Mouse (Mus musculus): ENCODE data around the gene Mex3d. TPM values are rescaled to one million over a fixed set of nuclear protein-coding genes. Genes with fewer than 3 reads are reported as not detected.

The Mex3d gene
- polyA plus RNA-seq, 1 experiment from 2014 or later: 0.72 TPM

DNA sequence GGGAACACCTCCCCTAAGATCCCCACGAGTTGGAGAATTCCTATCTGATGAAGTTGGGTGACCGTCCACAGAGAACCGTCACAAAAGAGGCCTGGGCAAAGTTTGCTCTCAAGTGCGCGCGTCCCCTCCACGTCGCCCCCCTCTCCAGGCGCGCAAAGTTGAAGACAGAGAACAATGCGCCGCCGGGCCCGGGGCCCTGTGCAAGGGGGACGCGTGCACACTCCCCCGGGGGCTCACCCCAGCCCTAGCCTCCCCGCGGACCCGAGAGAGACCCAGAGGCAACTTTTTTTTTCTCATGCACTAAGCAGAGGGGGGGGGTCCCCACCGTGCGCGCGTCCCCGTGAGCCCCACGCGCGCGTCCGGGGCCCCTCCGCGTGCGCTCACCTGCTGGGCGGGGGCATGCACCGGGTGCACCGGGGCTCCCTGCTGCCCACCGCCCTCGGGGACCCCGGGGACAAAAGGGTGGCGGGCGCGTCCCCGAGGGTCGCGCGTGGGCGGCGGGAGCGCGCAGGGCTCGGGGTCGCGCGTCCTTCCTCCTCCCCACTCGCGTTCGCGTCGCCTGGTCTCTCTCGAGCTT, 45.6 kb upstream of the Mex3d start:
- peak overlapping the region; percentile 99 for H3K9ac ChIP-seq (replicated peaks)
- peak overlapping the region; percentile 97 for H3K4me2 ChIP-seq (ENCODE audit: low read depth, low read length)
- peaks cover 27% of the 10 kb centered on the region for H3K36me3 ChIP-seq (replicated peaks; ENCODE audit: insufficient read depth, low read length)
- no peaks in the 10 kb centered on the region for H3K9me3 ChIP-seq (ENCODE audit: low read length)
- DNase-seq (peak; percentile 63), ATAC-seq (peak; percentile 0; the same call in 1 of the 2 replicates)
- no peaks in the 10 kb centered on the region for H3K27me3 ChIP-seq (ENCODE audit: insufficient read depth, low read length)
- H3K4me3 ChIP-seq (ENCODE audit: low read depth, low read length): peak overlapping the region; percentile 100
- WGBS (ENCODE audit: insufficient replicate concordance): under 1% methylated on average over 39 of the region's 60 CpGs
- peaks cover 40% of the 10 kb centered on the region for H3K4me1 ChIP-seq (ENCODE audit: insufficient read depth)
- peak overlapping the region; percentile 87 for H3K27ac ChIP-seq (ENCODE audit: low read depth)
- TF ChIP-seq CTCF (IDR thresholded peaks at IDR 0.05; ENCODE audit: low read depth) (no peak), EP300 (IDR thresholded peaks at IDR 0.05; ENCODE audit: low read depth) (no peak)

- DNase-seq: no peak
- Histone ChIP-seq H3K4me1 (ENCODE audit: insufficient read depth) (peaks cover 40% of the 10 kb centered on the region), H3K9me3 (ENCODE audit: low read length) (no peaks in the 10 kb centered on the region), H3K9ac (replicated peaks) (peak overlapping the region; percentile 99), H3K4me3 (ENCODE audit: low read depth, low read length) (peak overlapping the region; percentile 100), H3K27ac (ENCODE audit: low read depth) (peak overlapping the region; percentile 87), H3K36me3 (replicated peaks; ENCODE audit: insufficient read depth, low read length) (peaks cover 33% of the 10 kb centered on the region), H3K4me2 (ENCODE audit: low read depth, low read length) (peak overlapping the region; percentile 97), H3K27me3 (ENCODE audit: insufficient read depth, low read length) (no peaks in the 10 kb centered on the region)
- ATAC-seq: no peak
- TF ChIP-seq EP300 (IDR thresholded peaks at IDR 0.05; ENCODE audit: low read depth): no peak
- TF ChIP-seq CTCF (IDR thresholded peaks at IDR 0.05; ENCODE audit: low read depth): no peak
- under 1% methylated on average over 4 of the region's 4 CpGs for WGBS (ENCODE audit: insufficient replicate concordance)
Measured at GRCm38 (mm10) chr10:80432387-80432785, 44.9 kb upstream of the Mex3d start.

- DNase-seq: no peak
- H3K4me1 ChIP-seq (ENCODE audit: insufficient read depth): peaks cover 37% of the 10 kb centered on the region
Measured at GRCm38 (mm10) chr10:80431570-80432386, 44.3 kb upstream of the Mex3d start.

GRCm38 (mm10) chr10:80430375-80430980, 43.0 kb upstream of the Mex3d start:
- H3K27ac ChIP-seq (ENCODE audit: low read depth): peak overlapping the region; percentile 87

More at GRCm38 (mm10) chr10:80431570-80432386, 44.3 kb upstream of the Mex3d start:
- 20% methylated on average over 15 of the region's 16 CpGs for WGBS (ENCODE audit: insufficient replicate concordance)
- no peaks in the 10 kb centered on the region for H3K9me3 ChIP-seq (ENCODE audit: low read length)
- peaks cover 39% of the 10 kb centered on the region for H3K36me3 ChIP-seq (replicated peaks; ENCODE audit: insufficient read depth, low read length)
- TF ChIP-seq CTCF (IDR thresholded peaks at IDR 0.05; ENCODE audit: low read depth) (no peak), EP300 (IDR thresholded peaks at IDR 0.05; ENCODE audit: low read depth) (no peak)
- no peak for ATAC-seq
- H3K27me3 ChIP-seq (ENCODE audit: insufficient read depth, low read length): no peaks in the 10 kb centered on the region
- peak overlapping the region; percentile 97 for H3K4me2 ChIP-seq (ENCODE audit: low read depth, low read length)
- H3K27ac ChIP-seq (ENCODE audit: low read depth): peak overlapping the region; percentile 87
- peak overlapping the region; percentile 99 for H3K9ac ChIP-seq (replicated peaks)
- H3K4me3 ChIP-seq (ENCODE audit: low read depth, low read length): peak overlapping the region; percentile 100

DNA sequence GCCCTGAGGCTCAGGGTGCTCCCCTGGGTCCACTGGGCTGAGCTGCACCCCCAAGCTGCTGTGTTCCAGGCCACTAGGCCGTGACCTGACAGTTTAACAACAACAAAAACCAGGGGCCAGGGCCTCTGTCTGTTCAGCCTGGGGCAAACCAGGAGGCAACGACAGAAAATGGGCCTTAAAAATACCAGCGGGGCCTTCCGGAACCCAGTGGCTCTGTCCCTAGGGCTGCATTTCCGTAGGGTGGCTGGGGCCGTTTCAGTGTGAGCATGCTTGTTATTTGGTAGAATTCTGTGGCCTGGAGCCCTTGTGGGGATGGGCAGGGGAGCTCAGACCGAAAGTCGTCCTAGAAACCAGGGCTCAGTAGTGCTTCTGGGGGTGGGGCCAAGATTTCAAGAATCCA, 42.3 kb upstream of the Mex3d start:
- 87% methylated on average over 8 of the region's 8 CpGs for WGBS (ENCODE audit: insufficient replicate concordance)
- no peak for TF ChIP-seq CTCF (IDR thresholded peaks at IDR 0.05; ENCODE audit: low read depth)
- 0 out of 2 replicates have a peak, but pooled peaks have one; percentile 30 for TF ChIP-seq EP300 (IDR thresholded peaks at IDR 0.05; ENCODE audit: low read depth)
- DNase-seq (no peak), ATAC-seq (no peak)
- H3K4me3 ChIP-seq (ENCODE audit: low read depth, low read length): no peak overlapping the region
- H3K27ac ChIP-seq (ENCODE audit: low read depth): peak overlapping the region; percentile 87
- peaks cover 56% of the 10 kb centered on the region for H3K36me3 ChIP-seq (replicated peaks; ENCODE audit: insufficient read depth, low read length)
- H3K9me3 ChIP-seq (ENCODE audit: low read length): peaks cover 5% of the 10 kb centered on the region
- H3K27me3 ChIP-seq (ENCODE audit: insufficient read depth, low read length): no peaks in the 10 kb centered on the region
- H3K9ac ChIP-seq (replicated peaks): no peak overlapping the region
- H3K4me1 ChIP-seq (ENCODE audit: insufficient read depth): peaks cover 17% of the 10 kb centered on the region
- H3K4me2 ChIP-seq (ENCODE audit: low read depth, low read length): no peak overlapping the region

More at GRCm38 (mm10) chr10:80430375-80430980, 43.0 kb upstream of the Mex3d start:
- WGBS (ENCODE audit: insufficient replicate concordance): 69% methylated on average over 8 of the region's 8 CpGs
- Histone ChIP-seq H3K36me3 (replicated peaks; ENCODE audit: insufficient read depth, low read length) (peaks cover 49% of the 10 kb centered on the region), H3K4me1 (ENCODE audit: insufficient read depth) (peaks cover 24% of the 10 kb centered on the region), H3K9ac (replicated peaks) (0 out of 2 replicates have a peak overlapping the region, but pooled peaks have one; percentile 30), H3K27me3 (ENCODE audit: insufficient read depth, low read length) (no peaks in the 10 kb centered on the region), H3K9me3 (ENCODE audit: low read length) (no peaks in the 10 kb centered on the region; the same call in 1 of the 2 replicates), H3K4me3 (ENCODE audit: low read depth, low read length) (no peak overlapping the region), H3K4me2 (ENCODE audit: low read depth, low read length) (peak overlapping the region; percentile 97; the same call in 1 of the 2 replicates)
- no peak for ATAC-seq
- no peak for DNase-seq
- peak; percentile 22; the same call in 1 of the 2 replicates for TF ChIP-seq CTCF (IDR thresholded peaks at IDR 0.05; ENCODE audit: low read depth)
- TF ChIP-seq EP300 (IDR thresholded peaks at IDR 0.05; ENCODE audit: low read depth): no peak

- TF ChIP-seq EP300 (IDR thresholded peaks at IDR 0.05; ENCODE audit: low read depth) (no peak), CTCF (IDR thresholded peaks at IDR 0.05; ENCODE audit: low read depth) (0 out of 2 replicates have a peak, but pooled peaks have one; percentile 31)
- Histone ChIP-seq H3K9me3 (ENCODE audit: low read length) (peaks cover 5% of the 10 kb centered on the region), H3K9ac (replicated peaks) (no peak overlapping the region), H3K27me3 (ENCODE audit: insufficient read depth, low read length) (no peaks in the 10 kb centered on the region), H3K4me3 (ENCODE audit: low read depth, low read length) (no peak overlapping the region), H3K4me2 (ENCODE audit: low read depth, low read length) (no peak overlapping the region), H3K4me1 (ENCODE audit: insufficient read depth) (peaks cover 36% of the 10 kb centered on the region), H3K36me3 (replicated peaks; ENCODE audit: insufficient read depth, low read length) (peaks cover 75% of the 10 kb centered on the region), H3K27ac (ENCODE audit: low read depth) (peak overlapping the region; percentile 91; the same call in 1 of the 2 replicates)
- no peak for DNase-seq
- no peak for ATAC-seq
- 98% methylated on average over 3 of the region's 3 CpGs for WGBS (ENCODE audit: insufficient replicate concordance)
Measured at GRCm38 (mm10) chr10:80425041-80425440, 37.6 kb upstream of the Mex3d start.

Measured in liver, postnatal 0 days (tissue).